Mouse (Mus musculus) myocyte (in vitro differentiated cells): ENCODE data around the gene Sh3pxd2b. TPM values are rescaled to one million over a fixed set of nuclear protein-coding genes. Genes with fewer than 3 reads are reported as not detected.
"Not testable (repeated sequence)": the region's sequence is repeated elsewhere in the genome, so short reads cannot be mapped to it uniquely, and the experiment has no call there.

Source experiments
- H3K27me3 ChIP-seq: one replicate; pipeline ENCODE4 v1.6.1; 2011; ENCODE audit not compliant: control insufficient read depth, insufficient read depth, insufficient read length
- H3K36me3 ChIP-seq: one replicate; pipeline ENCODE4 v1.6.1; 2011; ENCODE audit not compliant: control insufficient read depth, insufficient read depth
- H3K4me2 ChIP-seq: one replicate; pipeline ENCODE4 v1.6.1; 2011; ENCODE audit warnings: low read depth, control low read depth
- H3K4me3 ChIP-seq: one replicate; pipeline ENCODE4 v1.5.1; 2011; ENCODE audit warnings: mild to moderate bottlenecking, control low read depth, moderate library complexity
- H3K79me2 ChIP-seq: one replicate; pipeline ENCODE4 v1.6.1; 2011; ENCODE audit not compliant: control insufficient read depth, insufficient read depth
- H3ac ChIP-seq: one replicate; pipeline ENCODE4 v1.6.1; 2011; ENCODE audit not compliant: control insufficient read depth, insufficient read length
- CEBPB ChIP-seq: IDR thresholded peaks from 2 replicates; pipeline ENCODE4 v1.6.1; 2011; ENCODE audit warnings: mild to moderate bottlenecking, moderate library complexity; ENCODE audit not compliant: poor library complexity, insufficient read depth, severe bottlenecking
- E2F4 ChIP-seq: IDR thresholded peaks from one replicate; pipeline ENCODE4 v1.6.1; 2011; ENCODE audit warnings: mild to moderate bottlenecking, control low read depth, moderate library complexity; ENCODE audit not compliant: insufficient read depth
- MAX ChIP-seq: IDR thresholded peaks from one replicate; pipeline ENCODE4 v1.6.1; 2011; ENCODE audit warnings: low read depth, mild to moderate bottlenecking, control low read depth
- MYOD1 ChIP-seq, 3 experiments: IDR thresholded peaks; one replicate each; pipeline ENCODE4 v1.6.1; 2011; ENCODE audit warnings: control low read depth in 2 of 3, low read depth in 2 of 3, mild to moderate bottlenecking in 2 of 3, moderate library complexity in 1 of 3; ENCODE audit not compliant: insufficient read length in 2 of 3, control insufficient read depth in 1 of 3
- MYOG ChIP-seq, 3 experiments: IDR thresholded peaks; one replicate each; pipeline ENCODE4 v1.6.1; 2011; ENCODE audit warnings: control low read depth in 2 of 3, low read depth in 2 of 3, mild to moderate bottlenecking in 2 of 3; ENCODE audit not compliant: insufficient read length in 2 of 3, control insufficient read depth in 1 of 3, insufficient read depth in 1 of 3
- POLR2A ChIP-seq: IDR thresholded peaks from one replicate; pipeline ENCODE4 v1.6.1; 2011; ENCODE audit warnings: low read depth, mild to moderate bottlenecking, control low read depth, moderate library complexity; ENCODE audit not compliant: insufficient read length
- POLR2AphosphoS2 ChIP-seq: IDR thresholded peaks from one replicate; pipeline ENCODE4 v1.6.1; 2011; ENCODE audit warnings: low read depth, control low read depth; ENCODE audit not compliant: insufficient read length
- REST ChIP-seq: IDR thresholded peaks from one replicate; pipeline ENCODE4 v1.6.1; 2011; ENCODE audit warnings: mild to moderate bottlenecking, control low read depth, moderate library complexity; ENCODE audit not compliant: insufficient read depth, insufficient read length
- SRF ChIP-seq: IDR thresholded peaks from one replicate; pipeline ENCODE4 v1.6.1; 2011; ENCODE audit warnings: low read depth; ENCODE audit not compliant: control insufficient read depth, insufficient read length
- TCF12 ChIP-seq: IDR thresholded peaks from one replicate; pipeline ENCODE4 v1.6.1; 2011; ENCODE audit warnings: mild to moderate bottlenecking, control low read depth; ENCODE audit not compliant: poor library complexity, insufficient read depth, severe bottlenecking
- TCF3 ChIP-seq: IDR thresholded peaks from one replicate; pipeline ENCODE4 v1.6.1; 2011; ENCODE audit warnings: low read depth, control low read depth; ENCODE audit not compliant: insufficient read length
- USF1 ChIP-seq: IDR thresholded peaks from one replicate; pipeline ENCODE4 v1.6.1; 2011; ENCODE audit warnings: low read depth, mild to moderate bottlenecking, control low read depth, moderate library complexity
- polyA plus RNA-seq: library from polyadenylated mRNA; unstranded; fragments of >200 nt; fragmentation: generic; extraction: Trizol; gene quantifications from one replicate; pipeline ENCODE4 v1.2.1, GENCODE M21; 2012; ENCODE audit warnings: missing spikeins

Gene Sh3pxd2b
- 22.3 TPM for polyA plus RNA-seq

- H3K36me3 ChIP-seq, result peaks cover 22% of the 10 kb centered on the region
- TF ChIP-seq MYOD1 (IDR thresholded peaks at IDR 0.05; ENCODE audit: control insufficient read depth in 1 of 3, insufficient read length in 2 of 3, low read depth in 2 of 3), result peak in 1 of 3 experiments; percentile 37
- no peak for TF ChIP-seq USF1
- TF ChIP-seq POLR2A, result peak; percentile 99
- TF ChIP-seq MYOG (IDR thresholded peaks at IDR 0.05; ENCODE audit: control insufficient read depth in 1 of 3, insufficient read depth in 1 of 3, insufficient read length in 2 of 3, low read depth in 2 of 3), result no peak
- no peak for TF ChIP-seq TCF12
- TF ChIP-seq POLR2AphosphoS2, result peak; percentile 92
- peak; percentile 11 for TF ChIP-seq SRF
- H3ac ChIP-seq, result peak within 1 kb of the TSS; percentile 96
- peak within 1 kb of the TSS; percentile 86 for H3K4me3 ChIP-seq
- H3K4me2 ChIP-seq, result peak within 1 kb of the TSS; percentile 88
- peaks cover 50% of the 10 kb centered on the region for H3K79me2 ChIP-seq
- no peaks in the 10 kb centered on the region for H3K27me3 ChIP-seq
Observed at GRCm38 (mm10) chr11:32347607-32348432, at the start of gene Sh3pxd2b. Gene Sh3pxd2b (plus strand): TSS chr11:32347820.

GRCm38 (mm10) chr11:32297866-32298531 is 49.6 kb upstream of the Sh3pxd2b start:
- Histone ChIP-seq H3K36me3 (no peaks in the 10 kb centered on the region), H3K4me2 (no peak overlapping the region), H3ac (no peak overlapping the region), H3K27me3 (no peaks in the 10 kb centered on the region), H3K79me2 (no peaks in the 10 kb centered on the region), H3K4me3 (no peak overlapping the region)
- TF ChIP-seq CEBPB, result no peak
- TF ChIP-seq MYOD1 (IDR thresholded peaks at IDR 0.05; ENCODE audit: control insufficient read depth in 1 of 3, insufficient read length in 2 of 3, low read depth in 2 of 3), result no peak

GRCm38 (mm10) chr11:32298532-32298918 is 49.1 kb upstream of the Sh3pxd2b start:
- Histone ChIP-seq H3K79me2 (no peaks in the 10 kb centered on the region), H3K27me3 (no peaks in the 10 kb centered on the region), H3K4me3 (no peak overlapping the region), H3ac (no peak overlapping the region), H3K4me2 (no peak overlapping the region), H3K36me3 (no peaks in the 10 kb centered on the region)
- TF ChIP-seq MYOG (IDR thresholded peaks at IDR 0.05; ENCODE audit: control insufficient read depth in 1 of 3, insufficient read depth in 1 of 3, insufficient read length in 2 of 3, low read depth in 2 of 3) (no peak), SRF (no peak)

- H3ac ChIP-seq, H3K79me2 ChIP-seq, H3K4me3 ChIP-seq, H3K27me3 ChIP-seq, H3K36me3 ChIP-seq: not testable (repeated sequence)
- H3K4me2 ChIP-seq, result peak within 1 kb of the TSS; percentile 38
Observed at GRCm38 (mm10) chr11:32299865-32300264, 47.8 kb upstream of the Sh3pxd2b start, which contains the start of gene Hbq1a. Gene Hbq1a (plus strand): TSS chr11:32300069.

- H3K4me3 ChIP-seq, result no peak overlapping the region
- H3K4me2 ChIP-seq, result peak overlapping the region; percentile 38
- H3K79me2 ChIP-seq, result no peaks in the 10 kb centered on the region
- peak; percentile 62 for TF ChIP-seq USF1
- no peak for TF ChIP-seq SRF
- peaks cover 7% of the 10 kb centered on the region for H3K27me3 ChIP-seq
- H3ac ChIP-seq, result no peak overlapping the region
- H3K36me3 ChIP-seq, result no peaks in the 10 kb centered on the region
Observed at GRCm38 (mm10) chr11:32300279-32301267, 47.0 kb upstream of the Sh3pxd2b start.

- H3K4me3 ChIP-seq, result no peak overlapping the region
- no peaks in the 10 kb centered on the region for H3K36me3 ChIP-seq
- H3K4me2 ChIP-seq, result no peak overlapping the region
- no peak overlapping the region for H3ac ChIP-seq
- TF ChIP-seq MYOD1 (IDR thresholded peaks at IDR 0.05; ENCODE audit: control insufficient read depth in 1 of 3, insufficient read length in 2 of 3, low read depth in 2 of 3) (no peak), POLR2AphosphoS2 (no peak), MAX (no peak), POLR2A (no peak), CEBPB (no peak), TCF12 (no peak), E2F4 (no peak), SRF (no peak), USF1 (no peak), REST (no peak), MYOG (IDR thresholded peaks at IDR 0.05; ENCODE audit: control insufficient read depth in 1 of 3, insufficient read depth in 1 of 3, insufficient read length in 2 of 3, low read depth in 2 of 3) (no peak), TCF3 (no peak)
- H3K79me2 ChIP-seq, result no peaks in the 10 kb centered on the region
- peaks cover 7% of the 10 kb centered on the region for H3K27me3 ChIP-seq
Observed at GRCm38 (mm10) chr11:32301506-32301905, 46.1 kb upstream of the Sh3pxd2b start.
